Mouse (Mus musculus) megakaryocyte, embryonic 14.5 days (primary cell): ENCODE results near the gene Cep128. TPM values are rescaled to one million over a fixed set of nuclear protein-coding genes. Genes with fewer than 3 reads are reported as not detected.
"Not testable (repeated sequence)": the region's sequence is repeated elsewhere in the genome, so short reads cannot be mapped to it uniquely, and the experiment has no call there.

Source experiments
- H3K27me3 ChIP-seq: replicated peaks from 2 replicates; pipeline ENCODE3; 2012; ENCODE audit warnings: inconsistent platforms
- H3K36me3 ChIP-seq: replicated peaks from 2 replicates; pipeline ENCODE3; 2012; ENCODE audit warnings: low read length, inconsistent platforms, mixed read lengths
- H3K4me1 ChIP-seq: 2 replicates; pipeline ENCODE4 v1.6.1; 2012; ENCODE audit warnings: inconsistent platforms
- H3K4me3 ChIP-seq: replicated peaks from 2 replicates; pipeline ENCODE3; 2012; ENCODE audit warnings: moderate library complexity, mild to moderate bottlenecking, inconsistent platforms
- H3K9me3 ChIP-seq: 2 replicates; pipeline ENCODE4 v1.6.1; 2012; ENCODE audit warnings: inconsistent platforms
- FLI1 ChIP-seq: IDR thresholded peaks from 2 replicates; pipeline ENCODE4 v1.6.1; 2012; ENCODE audit warnings: low read length, inconsistent platforms, mixed read lengths
- GATA1 ChIP-seq: IDR thresholded peaks from 3 replicates; pipeline ENCODE4 v1.6.1; 2012; ENCODE audit warnings: mixed read lengths, low read length, inconsistent platforms, borderline replicate concordance
- polyA plus RNA-seq: library from polyadenylated mRNA; stranded (reverse); fragments of >175 nt; gene quantifications from 2 replicates; pipeline ENCODE4 v1.2.3, GENCODE M21; 2012; ENCODE audit warnings: low replicate concordance; ENCODE audit not compliant: insufficient read depth

Gene Cep128
- polyA plus RNA-seq, 1 experiment, result 0.85 TPM

DNA sequence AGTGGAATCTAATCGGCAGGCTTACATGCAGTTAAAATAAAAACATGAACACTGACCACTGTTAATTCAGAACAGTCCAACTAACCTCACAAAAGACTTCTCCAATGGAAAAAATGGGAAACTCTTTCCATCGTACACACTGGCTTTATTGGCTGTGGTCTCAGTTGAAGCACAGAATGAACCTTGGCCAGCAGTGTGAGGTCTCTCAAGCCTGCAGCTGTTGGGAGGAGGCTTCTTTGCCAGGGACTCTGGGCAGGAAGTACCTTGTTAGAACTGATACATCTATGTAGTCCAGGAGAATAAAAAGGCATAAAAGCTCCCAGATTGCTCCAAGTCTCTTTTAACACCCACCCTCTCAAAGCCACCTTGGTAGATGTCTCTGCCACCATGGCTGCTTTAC is 390.9 kb downstream of the Cep128 start:
- Histone ChIP-seq H3K4me1 (no peaks in the 10 kb centered on the region), H3K27me3 (no peaks in the 10 kb centered on the region), H3K4me3 (no peak overlapping the region), H3K36me3 (peaks cover 2% of the 10 kb centered on the region), H3K9me3 (no peaks in the 10 kb centered on the region)
- TF ChIP-seq FLI1 (no peak), GATA1 (no peak)

DNA sequence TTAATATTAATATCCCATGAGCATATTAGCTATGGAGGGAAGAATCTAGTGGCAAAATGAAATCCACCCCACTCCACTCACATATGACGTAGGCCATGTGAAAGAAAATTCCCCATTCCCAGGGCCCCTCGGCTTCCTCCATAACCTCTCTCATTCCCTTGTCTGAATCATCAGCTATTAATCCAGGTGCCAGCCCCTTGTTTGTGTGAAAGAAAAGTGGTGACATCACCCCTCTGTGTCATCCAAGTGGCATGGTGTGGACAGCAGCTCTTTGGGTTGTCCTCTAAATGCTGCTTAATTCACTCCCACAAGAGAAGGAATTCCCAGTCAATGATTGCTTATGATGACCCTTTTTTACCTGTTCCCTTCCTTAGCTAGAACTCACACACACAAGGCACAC is 396.4 kb downstream of the Cep128 start:
- Histone ChIP-seq H3K4me1 (no peaks in the 10 kb centered on the region), H3K36me3 (no peaks in the 10 kb centered on the region), H3K27me3 (no peaks in the 10 kb centered on the region), H3K4me3 (no peak overlapping the region), H3K9me3 (no peaks in the 10 kb centered on the region)
- no peak for TF ChIP-seq GATA1
- no peak for TF ChIP-seq FLI1

DNA sequence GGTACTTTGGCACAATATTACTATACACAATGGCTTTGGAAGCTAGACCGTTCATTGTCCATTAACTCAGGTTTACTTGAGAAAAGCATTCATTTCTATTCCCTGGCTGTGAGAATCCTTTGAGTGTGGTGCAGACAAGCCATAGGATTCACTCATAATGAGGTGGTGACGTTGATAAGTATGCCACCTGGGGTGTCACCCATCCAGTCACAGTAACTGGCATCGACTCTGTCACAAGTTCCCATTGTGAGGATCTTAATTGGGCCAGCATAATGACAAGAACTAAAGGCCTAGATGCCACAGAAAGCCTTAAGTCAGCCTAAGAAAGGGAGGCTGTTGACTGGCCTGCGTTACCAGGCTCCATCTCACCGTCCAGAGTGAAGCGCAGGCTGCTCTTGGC is 396.9 kb downstream of the Cep128 start:
- TF ChIP-seq FLI1 (no peak), GATA1 (no peak)
- H3K4me3 ChIP-seq, result no peak overlapping the region

DNA sequence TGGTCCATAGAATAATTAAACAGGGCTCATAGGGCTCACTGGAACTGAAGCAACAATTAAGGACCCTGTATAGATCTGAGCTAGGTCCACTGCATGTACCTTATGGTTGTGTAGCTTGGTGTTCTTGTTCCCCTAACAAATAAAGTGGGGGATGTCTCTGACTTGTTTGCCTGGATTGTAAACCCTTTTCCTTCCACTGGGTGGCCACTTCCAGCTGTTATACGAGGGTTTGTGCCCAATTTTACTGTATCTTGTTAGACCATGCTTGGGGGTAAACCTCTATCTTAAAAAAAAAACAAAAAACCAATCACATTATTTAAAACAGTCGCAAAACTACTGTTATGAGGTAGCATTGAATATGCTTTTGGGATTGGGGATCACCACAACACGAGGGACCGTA is 402.2 kb downstream of the Cep128 start:
- H3K27me3 ChIP-seq, result no peaks in the 10 kb centered on the region
- no peak overlapping the region for H3K4me3 ChIP-seq
- no peaks in the 10 kb centered on the region for H3K4me1 ChIP-seq
- H3K36me3 ChIP-seq, result no peaks in the 10 kb centered on the region
- no peaks in the 10 kb centered on the region; the same call in 1 of the 2 replicates for H3K9me3 ChIP-seq
- TF ChIP-seq GATA1 (no peak), FLI1 (no peak)

More for the DNA sequence above, 396.9 kb downstream of the Cep128 start:
- H3K9me3 ChIP-seq, result no peaks in the 10 kb centered on the region
- no peaks in the 10 kb centered on the region for H3K4me1 ChIP-seq
- H3K36me3 ChIP-seq, result no peaks in the 10 kb centered on the region
- H3K27me3 ChIP-seq, result no peaks in the 10 kb centered on the region

DNA sequence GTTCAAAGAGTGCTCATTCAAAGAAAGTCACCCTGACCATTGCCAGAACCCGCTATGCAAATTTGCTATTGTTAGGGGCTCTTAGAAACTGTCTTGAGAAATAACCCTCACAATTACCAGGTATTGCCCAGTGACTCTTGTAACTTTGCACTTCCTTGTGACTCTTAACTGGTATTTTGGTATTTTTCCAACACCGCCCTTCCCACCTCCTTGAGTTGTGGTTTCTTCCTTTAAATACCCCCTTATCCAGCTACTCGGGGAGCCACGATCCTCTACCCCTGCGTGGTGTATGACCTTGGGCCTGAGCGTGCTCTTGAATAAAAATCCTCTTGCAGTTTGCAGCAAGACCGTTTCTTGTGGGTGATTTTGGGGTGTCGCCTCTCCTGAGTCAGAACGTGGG is 407.8 kb downstream of the Cep128 start:
- H3K4me3 ChIP-seq, H3K4me1 ChIP-seq, H3K9me3 ChIP-seq, H3K27me3 ChIP-seq, H3K36me3 ChIP-seq: not testable (repeated sequence)

DNA sequence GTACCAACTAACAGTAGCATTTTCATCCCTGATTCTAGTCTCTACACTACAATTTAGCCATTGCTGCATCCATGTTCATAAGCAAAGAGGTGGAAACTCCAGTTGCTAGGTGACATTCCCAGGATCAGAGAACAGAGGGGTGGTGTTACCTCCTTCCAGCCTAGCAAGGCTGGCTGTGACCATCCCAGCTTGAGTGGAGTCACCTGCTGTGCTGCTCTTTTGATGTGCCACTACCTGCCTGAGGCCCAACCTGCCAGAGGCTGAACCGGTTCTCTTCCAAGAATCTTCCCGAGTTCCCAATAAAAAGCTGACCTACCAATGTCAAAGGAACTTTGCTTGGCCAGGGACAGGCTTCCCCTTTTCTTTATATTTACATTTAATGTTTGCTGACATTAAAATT is 408.8 kb downstream of the Cep128 start:
- Histone ChIP-seq H3K4me1 (no peaks in the 10 kb centered on the region), H3K27me3 (no peaks in the 10 kb centered on the region), H3K4me3 (no peak overlapping the region), H3K9me3 (no peaks in the 10 kb centered on the region; the same call in 1 of the 2 replicates), H3K36me3 (no peaks in the 10 kb centered on the region)
- TF ChIP-seq FLI1 (no peak), GATA1 (no peak)

DNA sequence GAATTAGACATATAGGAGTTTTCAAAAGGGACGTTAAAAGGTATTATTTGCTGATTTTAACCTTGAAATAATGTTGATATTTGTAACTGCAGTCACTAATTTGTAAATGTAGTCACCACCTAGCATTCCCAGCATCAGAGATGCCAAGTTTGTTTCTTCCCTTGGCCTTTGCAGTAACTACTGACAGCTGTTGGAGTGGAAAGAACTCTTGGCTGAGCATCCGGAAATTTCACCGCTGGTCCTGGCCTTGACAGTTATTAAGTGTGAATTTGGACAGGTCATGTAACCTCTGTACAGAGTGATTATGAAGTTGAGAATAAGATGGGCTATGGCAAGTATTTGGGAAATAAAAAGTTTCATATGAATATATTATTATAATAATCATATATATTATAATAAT is 413.1 kb downstream of the Cep128 start:
- no peaks in the 10 kb centered on the region for H3K4me1 ChIP-seq
- H3K9me3 ChIP-seq, result peaks cover 3% of the 10 kb centered on the region; the same call in 1 of the 2 replicates
- no peaks in the 10 kb centered on the region for H3K36me3 ChIP-seq
- no peak overlapping the region for H3K4me3 ChIP-seq
- no peaks in the 10 kb centered on the region for H3K27me3 ChIP-seq
- TF ChIP-seq FLI1, result no peak
- no peak for TF ChIP-seq GATA1

DNA sequence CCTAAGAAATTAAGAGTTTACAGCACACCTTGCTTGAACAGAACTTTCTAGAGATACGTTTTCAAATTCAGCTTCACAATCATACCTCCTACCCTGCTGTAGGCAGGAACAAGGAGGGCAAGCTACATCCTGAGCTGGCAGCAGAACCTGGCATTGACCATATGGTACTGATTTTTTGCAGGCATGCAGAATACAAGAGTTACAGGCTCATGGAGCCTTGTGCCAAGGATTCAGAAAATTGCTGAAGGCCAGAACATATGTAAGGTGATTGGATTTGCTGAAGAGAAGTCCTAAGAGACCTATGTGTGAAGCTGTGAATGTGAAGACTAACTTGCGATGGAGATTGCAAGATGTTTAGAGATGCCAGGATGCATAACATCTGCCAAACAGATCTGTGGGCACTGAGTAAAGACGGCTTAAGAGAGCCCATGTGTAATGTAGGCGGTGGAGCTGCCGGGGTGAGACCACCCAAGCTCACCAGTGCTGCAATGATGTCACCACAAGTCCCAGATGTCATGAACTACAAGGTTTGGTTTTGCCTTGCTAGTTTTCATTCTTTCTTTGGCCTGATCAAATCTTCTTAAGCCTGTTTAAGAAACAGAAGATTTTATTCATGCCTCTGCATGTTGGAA is 422.7 kb downstream of the Cep128 start:
- TF ChIP-seq GATA1 (no peak), FLI1 (no peak)
- H3K4me1 ChIP-seq, result no peaks in the 10 kb centered on the region
- no peaks in the 10 kb centered on the region for H3K9me3 ChIP-seq
- H3K27me3 ChIP-seq, result no peaks in the 10 kb centered on the region
- H3K36me3 ChIP-seq, result no peaks in the 10 kb centered on the region
- no peak overlapping the region for H3K4me3 ChIP-seq

DNA sequence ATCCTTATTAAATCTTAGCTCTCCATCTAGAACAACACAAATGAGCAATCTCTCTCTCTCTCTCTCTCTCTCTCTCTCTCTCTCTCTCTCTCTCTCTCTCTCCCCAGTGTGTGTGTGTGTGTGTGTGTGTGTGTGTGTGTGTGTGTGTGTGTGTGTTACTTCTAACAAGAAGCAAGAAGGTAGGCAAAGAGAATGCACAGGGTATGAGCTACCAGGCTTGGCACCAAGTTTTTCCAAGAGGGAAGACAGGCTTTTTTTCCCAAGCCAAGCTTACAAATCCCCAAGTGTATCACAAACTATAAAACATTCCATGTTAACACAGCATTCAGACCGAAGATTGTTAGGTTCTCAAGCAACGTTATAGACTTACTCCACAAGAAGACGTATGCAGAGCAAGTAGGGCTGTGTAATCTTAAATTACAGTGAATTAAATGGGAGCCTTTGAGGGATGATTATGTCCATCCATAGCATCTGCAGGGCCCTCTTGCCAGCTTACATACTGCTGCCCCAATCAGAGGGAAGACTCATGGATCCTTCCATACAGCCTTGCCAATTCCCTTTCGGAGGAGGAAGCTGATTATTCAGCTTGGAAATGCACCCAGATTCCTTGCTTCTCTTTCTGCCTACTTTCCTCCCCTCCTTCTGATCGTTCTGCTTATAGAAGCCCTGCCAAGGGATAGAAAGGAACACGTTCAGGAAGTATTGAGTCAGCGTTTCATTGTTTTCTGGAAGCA is 429.3 kb downstream of the Cep128 start:
- Histone ChIP-seq H3K4me3 (no peak overlapping the region), H3K27me3 (no peaks in the 10 kb centered on the region), H3K9me3 (peaks cover 3% of the 10 kb centered on the region), H3K36me3 (no peaks in the 10 kb centered on the region), H3K4me1 (no peaks in the 10 kb centered on the region)
- TF ChIP-seq GATA1 (no peak), FLI1 (no peak)

Other genes with a start within 250 kb of the Cep128 start
- gene Tshr, start 154 bp upstream of the Cep128 start, polyA plus RNA-seq, result not detected in 2 replicates
- gene Gtf2a1, start 206.1 kb upstream of the Cep128 start, polyA plus RNA-seq, result 0.93 and 3.8 TPM in 2 replicates